Mouse (Mus musculus) C2C12 (cell line): ENCODE data around the gene Sema3f. TPM values are rescaled to one million over a fixed set of nuclear protein-coding genes. Genes with fewer than 3 reads are reported as not detected.

Experiments used
- H3K27me3 ChIP-seq: one replicate; pipeline ENCODE4 v1.6.1; 2011; ENCODE audit not compliant: control insufficient read depth, insufficient read depth, insufficient read length
- H3K36me3 ChIP-seq: one replicate; pipeline ENCODE4 v1.6.1; 2011; ENCODE audit not compliant: control insufficient read depth, insufficient read depth
- H3K4me3 ChIP-seq: one replicate; pipeline ENCODE4 v1.5.1; 2011; ENCODE audit warnings: mild to moderate bottlenecking, control low read depth; ENCODE audit not compliant: poor library complexity, insufficient read depth, severe bottlenecking
- H3K79me2 ChIP-seq: one replicate; pipeline ENCODE4 v1.6.1; 2011; ENCODE audit not compliant: control insufficient read depth, insufficient read depth
- H3K79me3 ChIP-seq: one replicate; pipeline ENCODE4 v1.6.1; 2011; ENCODE audit warnings: low read depth, control low read depth
- H3ac ChIP-seq: one replicate; pipeline ENCODE3; 2011; ENCODE audit warnings: low read depth; ENCODE audit not compliant: control insufficient read depth, insufficient read length
- CEBPB ChIP-seq: IDR thresholded peaks from one replicate; pipeline ENCODE4 v1.6.1; 2011; ENCODE audit warnings: low read depth, mild to moderate bottlenecking, control low read depth, moderate library complexity
- CTCF ChIP-seq: IDR thresholded peaks from one replicate; pipeline ENCODE4 v1.5.1; 2011; ENCODE audit not compliant: control insufficient read depth, insufficient read depth, insufficient read length
- FOSL1 ChIP-seq: IDR thresholded peaks from one replicate; pipeline ENCODE4 v1.8.0; 2011; ENCODE audit warnings: mild to moderate bottlenecking, low read length; ENCODE audit not compliant: poor library complexity, insufficient read depth, severe bottlenecking
- MAX ChIP-seq: IDR thresholded peaks from one replicate; pipeline ENCODE4 v1.6.1; 2011; ENCODE audit warnings: mild to moderate bottlenecking, control low read depth
- MYOD1 ChIP-seq: IDR thresholded peaks from one replicate; pipeline ENCODE4 v1.6.1; 2011; ENCODE audit warnings: low read depth; ENCODE audit not compliant: control insufficient read depth, insufficient read length
- MYOG ChIP-seq: IDR thresholded peaks from one replicate; pipeline ENCODE4 v1.6.1; 2011; ENCODE audit not compliant: control insufficient read depth, insufficient read length; ENCODE audit errors: extremely low read depth
- USF1 ChIP-seq: IDR thresholded peaks from one replicate; pipeline ENCODE4 v1.6.1; 2011; ENCODE audit warnings: low read depth, mild to moderate bottlenecking, control low read depth, moderate library complexity
- polyA plus RNA-seq: library from polyadenylated mRNA; unstranded; fragments of >200 nt; fragmentation: generic; extraction: Trizol; gene quantifications from one replicate; pipeline ENCODE4 v1.2.1, GENCODE M21; 2012; ENCODE audit warnings: missing spikeins

The Sema3f gene
- polyA plus RNA-seq, 1 experiment: 0.36 TPM

GRCm38 (mm10) chr9:107729709-107730108, 19.4 kb upstream of the Sema3f start:
- Histone ChIP-seq H3K79me3 (no peaks in the 10 kb centered on the region), H3ac (no peak overlapping the region), H3K36me3 (no peaks in the 10 kb centered on the region), H3K79me2 (no peaks in the 10 kb centered on the region), H3K27me3 (peaks cover 4% of the 10 kb centered on the region), H3K4me3 (no peak overlapping the region)
- TF ChIP-seq CEBPB (no peak), MYOD1 (no peak), CTCF (no peak), MAX (no peak), FOSL1 (no peak)

GRCm38 (mm10) chr9:107728919-107729670, 18.8 kb upstream of the Sema3f start:
- Histone ChIP-seq H3K4me3 (no peak overlapping the region), H3K79me3 (no peaks in the 10 kb centered on the region), H3K79me2 (no peaks in the 10 kb centered on the region), H3ac (no peak overlapping the region), H3K27me3 (peaks cover 3% of the 10 kb centered on the region), H3K36me3 (no peaks in the 10 kb centered on the region)
- TF ChIP-seq MAX (no peak), MYOG (no peak), MYOD1 (no peak), CEBPB (no peak), CTCF (no peak), USF1 (no peak), FOSL1 (no peak)

DNA sequence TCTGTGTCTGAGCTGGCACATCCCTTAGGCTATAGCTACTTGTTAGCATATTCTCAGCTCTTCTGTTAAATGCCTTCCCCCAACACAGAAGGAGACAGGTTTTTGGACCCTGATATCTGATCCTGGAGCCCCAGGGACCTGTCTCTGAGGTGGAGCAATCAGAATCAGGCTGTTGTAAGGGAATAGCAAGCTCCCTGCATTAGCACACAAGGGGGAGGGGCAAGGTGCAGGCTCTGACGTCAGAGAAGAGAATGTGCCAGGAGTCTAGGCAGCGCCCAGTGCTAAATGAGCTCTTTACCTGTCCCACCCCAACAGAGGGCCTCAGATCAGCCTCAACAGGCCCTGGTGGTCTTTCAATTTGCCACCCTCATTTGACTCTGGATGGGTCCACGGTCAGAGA, 16.8 kb upstream of the Sema3f start:
- H3ac ChIP-seq: no peak overlapping the region
- TF ChIP-seq MYOD1 (no peak), USF1 (no peak), CTCF (no peak), MAX (no peak), FOSL1 (no peak), CEBPB (no peak), MYOG (no peak)
- H3K79me3 ChIP-seq: no peaks in the 10 kb centered on the region
- no peaks in the 10 kb centered on the region for H3K36me3 ChIP-seq
- no peaks in the 10 kb centered on the region for H3K79me2 ChIP-seq
- H3K4me3 ChIP-seq: no peak overlapping the region
- H3K27me3 ChIP-seq: peaks cover 5% of the 10 kb centered on the region

GRCm38 (mm10) chr9:107724796-107725195, 14.5 kb upstream of the Sema3f start:
- H3K79me3 ChIP-seq: no peaks in the 10 kb centered on the region

GRCm38 (mm10) chr9:107723794-107724531, 13.7 kb upstream of the Sema3f start:
- H3K4me3 ChIP-seq: no peak overlapping the region
- no peak for TF ChIP-seq CEBPB

More at GRCm38 (mm10) chr9:107724796-107725195, 14.5 kb upstream of the Sema3f start:
- Histone ChIP-seq H3K36me3 (no peaks in the 10 kb centered on the region), H3K79me2 (no peaks in the 10 kb centered on the region), H3K27me3 (peaks cover 10% of the 10 kb centered on the region), H3ac (no peak overlapping the region), H3K4me3 (no peak overlapping the region)
- no peak for TF ChIP-seq MYOD1
- no peak for TF ChIP-seq MAX
- no peak for TF ChIP-seq CTCF
- no peak for TF ChIP-seq MYOG
- TF ChIP-seq FOSL1: no peak
- TF ChIP-seq USF1: no peak
- TF ChIP-seq CEBPB: no peak

GRCm38 (mm10) chr9:107723292-107723691, 13.0 kb upstream of the Sema3f start:
- Histone ChIP-seq H3ac (no peak overlapping the region), H3K79me2 (no peaks in the 10 kb centered on the region), H3K36me3 (no peaks in the 10 kb centered on the region), H3K79me3 (no peaks in the 10 kb centered on the region), H3K4me3 (no peak overlapping the region), H3K27me3 (peaks cover 23% of the 10 kb centered on the region)
- TF ChIP-seq CTCF: no peak
- TF ChIP-seq CEBPB: no peak
- no peak for TF ChIP-seq MYOD1
- no peak for TF ChIP-seq MAX
- TF ChIP-seq USF1: no peak
- no peak for TF ChIP-seq FOSL1
- TF ChIP-seq MYOG: no peak

More at GRCm38 (mm10) chr9:107723794-107724531, 13.7 kb upstream of the Sema3f start:
- H3ac ChIP-seq: no peak overlapping the region
- H3K79me2 ChIP-seq: no peaks in the 10 kb centered on the region
- H3K27me3 ChIP-seq: peaks cover 16% of the 10 kb centered on the region
- no peaks in the 10 kb centered on the region for H3K36me3 ChIP-seq
- H3K79me3 ChIP-seq: no peaks in the 10 kb centered on the region
